8 mouse cellular contexts compared by ENCODE assay signal in the genomic region with DNA sequence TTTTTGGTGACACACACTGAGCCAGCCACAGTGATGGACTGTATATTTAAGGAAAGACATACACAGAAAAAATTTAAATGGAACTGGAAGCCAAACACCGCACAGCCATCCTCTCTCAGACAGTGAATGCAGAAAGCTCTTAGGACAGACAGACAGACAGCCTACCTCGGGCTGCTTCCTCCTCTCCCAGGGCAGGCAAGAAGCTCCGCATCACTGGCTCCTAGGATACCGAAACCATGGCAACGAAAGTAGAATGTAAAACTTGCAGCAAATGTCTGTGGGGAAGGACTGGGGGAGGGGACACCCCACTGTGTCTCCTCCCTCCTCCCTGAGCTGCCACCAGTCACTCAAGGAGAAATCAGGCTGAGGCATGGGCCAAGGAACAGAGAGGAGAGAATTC. TPM values are rescaled to one million over a fixed set of nuclear protein-coding genes. Genes with fewer than 3 reads are reported as not detected.
A peak's percentile ranks its signal among the peaks of the same experiment; 100 is the strongest.
DNase-seq lines count a peak whose midpoint lies in the region; ATAC-seq and TF ChIP-seq lines count a peak whose summit lies in the region.

No protein-coding gene starts in this region.

- WGBS in midbrain, embryonic 11.5 days, result 4% methylated on average over 5 of the region's 5 CpGs

- no peak for DNase-seq in gastrocnemius, adult 2 months
- no peak for DNase-seq in gastrocnemius, postnatal 25 days
- peak; percentile 76 for DNase-seq in T-cell, adult 2 months (ENCODE audit: low spot score)
- DNase-seq in frontal cortex, adult 2 months (ENCODE audit: extremely low spot score in 1 of 2, low spot score in 1 of 2), result peak; percentile 91
- peak; percentile 91 for DNase-seq in layer of hippocampus, adult 9-11 months
- peak; percentile 98 for DNase-seq in midbrain, embryonic 11.5 days (ENCODE audit: low spot score, missing footprints)
- DNase-seq in thymus, postnatal 0 days (ENCODE audit: low spot score), result peak; percentile 62
- no peak for DNase-seq in cerebellum, adult 9-10 months

- H3K4me3 ChIP-seq in gastrocnemius, adult 2 months, result no peak overlapping the region
- H3K4me3 ChIP-seq in midbrain, embryonic 11.5 days (ENCODE audit: low read depth, low read length), result no peak overlapping the region

- TF ChIP-seq CTCF in gastrocnemius, adult 2 months (IDR thresholded peaks at IDR 0.05), result no peak

- H3K36me3 ChIP-seq in midbrain, embryonic 11.5 days (ENCODE audit: control insufficient read depth, insufficient read depth, low read length), result no peaks in the 10 kb centered on the region; the same call in 1 of the 2 replicates

- peaks cover 57% of the 10 kb centered on the region for H3K4me1 ChIP-seq in midbrain, embryonic 11.5 days (ENCODE audit: control insufficient read depth, insufficient read depth, low read length)

- peak overlapping the region; percentile 26; the same call in 1 of the 2 replicates for H3K4me2 ChIP-seq in midbrain, embryonic 11.5 days

- intact Hi-C loops in gastrocnemius, adult 2 months (cut with DNase I), result loop anchor here (10.0 kb wide), 1 partner anchor 357 kb away; no protein-coding TSS in a partner anchor

- H3K27ac ChIP-seq in gastrocnemius, adult 2 months, result peak overlapping the region; percentile 69
- H3K27ac ChIP-seq in midbrain, embryonic 11.5 days (ENCODE audit: low read depth, low read length), result peak overlapping the region; percentile 95

- no peaks in the 10 kb centered on the region for H3K9me3 ChIP-seq in midbrain, embryonic 11.5 days (ENCODE audit: control insufficient read depth, low read length)

- peak overlapping the region; percentile 34; the same call in 1 of the 2 replicates for H3K9ac ChIP-seq in midbrain, embryonic 11.5 days (ENCODE audit: low read length)

- no peaks in the 10 kb centered on the region for H3K27me3 ChIP-seq in midbrain, embryonic 11.5 days (ENCODE audit: control insufficient read depth, insufficient read depth, low read length)

- peak; percentile 33 for ATAC-seq in midbrain, embryonic 11.5 days (ENCODE audit: low FRiP score)

RNA-seq across cellular contexts. Expression of a gene that starts 18.2 kb away (rescaled TPM):
- total RNA-seq in gastrocnemius, adult 2 months (2021), result 10 to 100 TPM; 60.4 to 77.5 TPM
- 10 to 100 TPM; 49.4 to 49.8 TPM for total RNA-seq in gastrocnemius, postnatal 25 days (2021)
- polyA plus RNA-seq in frontal cortex, adult 2 months (2012; rRNA removed), result 49.0 and 50.3 TPM in 2 replicates
- 21.0 and 22.4 TPM in 2 replicates for polyA plus RNA-seq in midbrain, embryonic 11.5 days (2014; fragmentation: Nextera tagmentation; extraction: Ambion mirVana)
- 13.5 and 14.6 TPM in 2 replicates for polyA plus RNA-seq in thymus, postnatal 0 days (2015; fragmentation: Nextera tagmentation; extraction: Ambion mirVana)

RNA-seq across cellular contexts. Expression of a gene that starts 54.1 kb away (rescaled TPM):
- total RNA-seq in gastrocnemius, adult 2 months (2021), result 100 to 1,000 TPM in 1 of 2 experiments, 10 to 100 TPM in 1; 15.4 to 183 TPM
- 10 to 100 TPM in 1 of 2 experiments, 1 to 10 TPM in 1; 8.6 to 11.4 TPM for total RNA-seq in gastrocnemius, postnatal 25 days (2021)
- polyA plus RNA-seq in frontal cortex, adult 2 months (2012; rRNA removed), result 46.3 and 53.3 TPM in 2 replicates
- polyA plus RNA-seq in midbrain, embryonic 11.5 days (2014; fragmentation: Nextera tagmentation; extraction: Ambion mirVana), result 4.1 and 4.5 TPM in 2 replicates
- 50.6 and 54.7 TPM in 2 replicates for polyA plus RNA-seq in thymus, postnatal 0 days (2015; fragmentation: Nextera tagmentation; extraction: Ambion mirVana)

Comparison
In these comparisons a context has a peak if more than half of its experiments do, and no peak if none do; other contexts are left out.
1. DNase-seq: peak in T-cell, adult 2 months (single experiment), frontal cortex, adult 2 months (2 of 2), layer of hippocampus, adult 9-11 months (single experiment), midbrain, embryonic 11.5 days (single experiment) and thymus, postnatal 0 days (single experiment); none in gastrocnemius, adult 2 months (single experiment), gastrocnemius, postnatal 25 days (single experiment) and cerebellum, adult 9-10 months (single experiment).